Mouse (Mus musculus): ENCODE measurements around the gene Glb1l3. TPM values are rescaled to one million over a fixed set of nuclear protein-coding genes. Genes with fewer than 3 reads are reported as not detected.

Gene Glb1l3
- not detected in 2 replicates for polyA plus RNA-seq (2015; fragmentation: Nextera tagmentation; extraction: Ambion mirVana)

DNA sequence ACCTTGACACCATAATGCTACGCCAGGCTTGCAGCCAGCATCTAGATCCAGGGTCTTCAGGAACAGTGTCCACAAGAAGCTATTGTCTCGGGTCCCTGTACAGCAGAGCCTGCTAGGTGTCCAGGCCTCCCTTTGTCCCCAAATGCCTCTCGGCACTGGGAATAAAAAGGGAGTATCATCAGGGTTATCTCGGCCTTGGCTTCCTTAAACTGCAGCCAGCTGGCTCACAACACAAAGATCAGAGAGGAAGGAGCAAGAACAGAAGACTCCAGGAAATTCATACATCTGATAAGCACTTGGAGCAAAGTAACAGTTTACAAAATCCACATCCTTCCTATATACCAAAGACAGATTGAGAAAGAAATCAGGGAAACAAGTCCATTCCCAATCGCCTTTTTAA, at the start of gene Glb1l3:
Gene Glb1l3 (minus strand): TSS at position 140 of the 400 bp plus-strand sequence.

DNA sequence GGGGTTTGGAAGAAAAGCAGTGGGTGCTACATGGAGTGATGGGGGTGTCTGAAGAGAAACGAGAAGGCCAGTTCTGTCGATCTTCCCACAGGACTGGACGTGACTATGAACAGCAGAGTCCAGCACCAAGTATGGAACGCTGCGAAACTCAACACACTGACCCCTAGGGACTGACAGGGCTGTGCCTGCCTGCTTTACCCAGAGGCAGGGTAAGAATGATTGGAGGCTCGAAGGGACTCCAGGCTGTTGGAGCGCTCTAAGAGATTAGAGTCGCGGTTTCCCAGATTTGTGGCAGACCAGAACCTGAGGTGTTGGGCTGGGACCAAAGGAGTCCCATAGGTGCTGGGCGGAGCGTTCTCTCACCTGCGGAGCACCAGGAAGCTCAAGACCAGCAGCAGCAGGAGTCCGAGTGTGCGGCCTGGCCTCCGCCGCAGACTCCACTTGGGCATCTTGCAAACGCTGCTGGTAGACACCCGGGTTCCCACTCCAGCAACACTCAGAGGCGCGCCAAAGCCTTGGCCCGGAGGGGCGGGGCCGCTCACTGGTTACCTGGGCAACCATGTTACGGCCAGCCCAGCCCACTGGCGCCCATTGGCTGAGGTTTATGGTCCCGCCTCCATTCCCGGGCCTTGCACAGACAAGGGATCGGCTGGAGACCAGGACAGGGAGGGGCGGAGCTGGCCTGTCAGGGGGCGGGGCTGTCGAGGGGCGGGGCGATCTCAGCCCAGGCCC, 54.6 kb downstream of the Glb1l3 start, which contains the start of gene Glb1l2:
Gene Glb1l2 (minus strand): TSS at position 534 of the 732 bp plus-strand sequence.

Other genes starting within 250 kb of the Glb1l3 start
- gene B3gat1, start 127.2 kb downstream of the Glb1l3 start, polyA plus RNA-seq (2015; fragmentation: Nextera tagmentation; extraction: Ambion mirVana), result 0.68 and 0.88 TPM in 2 replicates
- 1.9 and 10.7 TPM in 2 replicates for gene Glb1l2, start 54.4 kb downstream of the Glb1l3 start, polyA plus RNA-seq (2015; fragmentation: Nextera tagmentation; extraction: Ambion mirVana)
- not detected in 2 replicates for gene Gm1110, start 62.2 kb upstream of the Glb1l3 start, polyA plus RNA-seq (2015; fragmentation: Nextera tagmentation; extraction: Ambion mirVana)
- gene Acad8, start 138.7 kb upstream of the Glb1l3 start, polyA plus RNA-seq (2015; fragmentation: Nextera tagmentation; extraction: Ambion mirVana), result 27.6 and 33.6 TPM in 2 replicates
- 56.0 and 72.5 TPM in 2 replicates for gene Thyn1, start 138.8 kb upstream of the Glb1l3 start, polyA plus RNA-seq (2015; fragmentation: Nextera tagmentation; extraction: Ambion mirVana)
- 15.7 and 16.9 TPM in 2 replicates for gene Vps26b, start 169.2 kb upstream of the Glb1l3 start, polyA plus RNA-seq (2015; fragmentation: Nextera tagmentation; extraction: Ambion mirVana)
- gene Ncapd3, start 169.3 kb upstream of the Glb1l3 start, polyA plus RNA-seq (2015; fragmentation: Nextera tagmentation; extraction: Ambion mirVana), result 6.9 and 7.0 TPM in 2 replicates